Mouse (Mus musculus) liver, adult 2 months (tissue): ENCODE results near the gene Neu2. TPM values are rescaled to one million over a fixed set of nuclear protein-coding genes. Genes with fewer than 3 reads are reported as not detected.

Experiments
- DNase-seq: peaks from one replicate; pipeline ENCODE4 v3.0.0-alpha.2; 2011; ENCODE audit warnings: low read depth, low spot score; ENCODE audit errors: extremely low read depth
- H3K27ac ChIP-seq: fragments of 200-500 bp; replicated peaks from 2 replicates; pipeline ENCODE4 v1.5.1; 2012; ENCODE audit warnings: low read depth, mild to moderate bottlenecking, control low read depth, inconsistent platforms, low read length; ENCODE audit not compliant: insufficient read depth
- H3K27me3 ChIP-seq: fragments of 200-500 bp; 2 replicates; pipeline ENCODE4 v1.6.1; 2012; ENCODE audit warnings: mild to moderate bottlenecking, moderate library complexity, low read length, inconsistent platforms; ENCODE audit not compliant: control insufficient read depth, insufficient read depth
- H3K36me3 ChIP-seq: fragments of 200-500 bp; 2 replicates; pipeline ENCODE4 v1.6.1; 2012; ENCODE audit warnings: low read length, inconsistent platforms; ENCODE audit not compliant: control insufficient read depth, insufficient read depth
- H3K4me1 ChIP-seq: fragments of 200-500 bp; 2 replicates; pipeline ENCODE4 v1.6.1; 2011; ENCODE audit warnings: low read length; ENCODE audit not compliant: control insufficient read depth, insufficient read depth
- H3K4me3 ChIP-seq: fragments of 200-500 bp; 2 replicates; pipeline ENCODE4 v1.5.1; 2011; ENCODE audit warnings: low read depth, mild to moderate bottlenecking, control low read depth, low read length, moderate library complexity; ENCODE audit not compliant: insufficient read depth
- H3K79me2 ChIP-seq: fragments of 200-500 bp; 2 replicates; pipeline ENCODE4 v1.6.1; 2012; ENCODE audit warnings: inconsistent platforms, mild to moderate bottlenecking, low read length, moderate library complexity; ENCODE audit not compliant: control insufficient read depth, insufficient read depth
- H3K9ac ChIP-seq: fragments of 200-500 bp; 2 replicates; pipeline ENCODE4 v1.6.1; 2012; ENCODE audit warnings: low read depth, mild to moderate bottlenecking, control low read depth, inconsistent platforms, low read length
- CTCF ChIP-seq: fragments of 200-500 bp; IDR thresholded peaks from 2 replicates; pipeline ENCODE4 v1.5.1; 2011; ENCODE audit warnings: low read depth, low read length, control low read depth
- POLR2A ChIP-seq: fragments of 200-500 bp; IDR thresholded peaks from 2 replicates; pipeline ENCODE4 v1.6.1; 2011; ENCODE audit warnings: low read length, control low read depth; ENCODE audit not compliant: insufficient read depth; ENCODE audit errors: extremely low read depth
- WGBS: fragments of 180-500 bp; shearing (Covaris S2); methylation state at CpG from one replicate; pipeline ENCODE4 v1.1.7; 2018; 5-methylcytosine and 5-hydroxymethylcytosine counted together
- polyA plus RNA-seq: library from polyadenylated mRNA; depleted of rRNA; stranded (reverse); fragments of >200 nt; gene quantifications from 2 replicates; pipeline ENCODE4 v1.2.3, GENCODE M21; 2012
- total RNA-seq: library from RNA; depleted of rRNA; stranded (reverse); fragments of >200 nt; gene quantifications from 2 replicates; pipeline ENCODE4 v1.2.3, GENCODE M21; 2014

The Neu2 gene
- total and polyA plus RNA-seq, 2 experiments: 3.0 to 3.1 TPM

GRCm38 (mm10) chr1:87620693-87621092 is 111.0 kb downstream of the Neu2 start:
- Histone ChIP-seq H3K4me1 (no peaks in the 10 kb centered on the region), H3K9ac (peak overlapping the region; percentile 78), H3K27me3 (no peaks in the 10 kb centered on the region), H3K4me3 (peak overlapping the region; percentile 82), H3K36me3 (no peaks in the 10 kb centered on the region), H3K79me2 (no peaks in the 10 kb centered on the region), H3K27ac (peak overlapping the region; percentile 72)
- TF ChIP-seq CTCF (no peak), POLR2A (no peak)
- DNase-seq: no peak
- WGBS: 79% methylated on average over 6 of the region's 6 CpGs

- Histone ChIP-seq H3K79me2 (no peaks in the 10 kb centered on the region), H3K36me3 (no peaks in the 10 kb centered on the region), H3K4me1 (no peaks in the 10 kb centered on the region), H3K27ac (peak overlapping the region; percentile 72), H3K4me3 (peak overlapping the region; percentile 82), H3K9ac (peak overlapping the region; percentile 13), H3K27me3 (no peaks in the 10 kb centered on the region)
- TF ChIP-seq CTCF: no peak
- TF ChIP-seq POLR2A: no peak
- no peak for DNase-seq
- 69% methylated on average over 9 of the region's 9 CpGs for WGBS
These were observed 111.6 kb downstream of the Neu2 start for GRCm38 (mm10) chr1:87621146-87621857.

- H3K27ac ChIP-seq: no peak overlapping the region
- peak overlapping the region; percentile 12; the same call in 1 of the 2 replicates for H3K9ac ChIP-seq
- H3K4me3 ChIP-seq: peak overlapping the region; percentile 8
- no peaks in the 10 kb centered on the region for H3K4me1 ChIP-seq
- no peaks in the 10 kb centered on the region for H3K79me2 ChIP-seq
- H3K36me3 ChIP-seq: no peaks in the 10 kb centered on the region
- no peak for DNase-seq
- 78% methylated on average over 3 of the region's 3 CpGs for WGBS
- TF ChIP-seq POLR2A (no peak), CTCF (no peak)
- H3K27me3 ChIP-seq: no peaks in the 10 kb centered on the region
These were observed 112.2 kb downstream of the Neu2 start for GRCm38 (mm10) chr1:87621858-87622279.

GRCm38 (mm10) chr1:87623977-87624666 is 114.4 kb downstream of the Neu2 start:
- Histone ChIP-seq H3K9ac (no peak overlapping the region), H3K27ac (no peak overlapping the region), H3K79me2 (no peaks in the 10 kb centered on the region), H3K4me3 (no peak overlapping the region), H3K36me3 (no peaks in the 10 kb centered on the region), H3K27me3 (no peaks in the 10 kb centered on the region), H3K4me1 (no peaks in the 10 kb centered on the region)
- no peak for DNase-seq
- TF ChIP-seq CTCF: no peak
- no peak for TF ChIP-seq POLR2A
- 61% methylated on average over 1 of the region's 1 CpGs for WGBS

GRCm38 (mm10) chr1:87624826-87625225 is 115.1 kb downstream of the Neu2 start:
- no peak for TF ChIP-seq POLR2A
- no peak for TF ChIP-seq CTCF
- no peaks in the 10 kb centered on the region; the same call in 1 of the 2 replicates for H3K4me1 ChIP-seq
- no peak for DNase-seq
- H3K4me3 ChIP-seq: no peak overlapping the region
- no peak overlapping the region for H3K27ac ChIP-seq
- no peaks in the 10 kb centered on the region for H3K36me3 ChIP-seq
- no peaks in the 10 kb centered on the region for H3K79me2 ChIP-seq
- H3K9ac ChIP-seq: no peak overlapping the region
- H3K27me3 ChIP-seq: no peaks in the 10 kb centered on the region
- WGBS: 95% methylated on average over 2 of the region's 2 CpGs
